Mouse (Mus musculus) bone marrow, adult 2 months (tissue): ENCODE results near the gene Mthfd2l. TPM values are rescaled to one million over a fixed set of nuclear protein-coding genes. Genes with fewer than 3 reads are reported as not detected.

ENCODE experiments used
- H3K27ac ChIP-seq: fragments of 200-500 bp; 2 replicates; pipeline ENCODE4 v1.5.1; 2012; ENCODE audit warnings: low read depth, mild to moderate bottlenecking, control low read depth, inconsistent platforms, low read length; ENCODE audit not compliant: control insufficient read depth, poor library complexity, insufficient read depth
- H3K4me1 ChIP-seq: fragments of 200-500 bp; 2 replicates; pipeline ENCODE4 v1.6.1; 2011; ENCODE audit warnings: low read length; ENCODE audit not compliant: control insufficient read depth, insufficient read depth
- H3K4me3 ChIP-seq: fragments of 200-500 bp; replicated peaks from 2 replicates; pipeline ENCODE3; 2011; ENCODE audit warnings: mild to moderate bottlenecking, low read depth, low read length, control low read depth; ENCODE audit not compliant: control insufficient read depth
- CTCF ChIP-seq: fragments of 200-500 bp; IDR thresholded peaks from 2 replicates; pipeline ENCODE4 v1.5.1; 2011; ENCODE audit warnings: low read length, control low read depth; ENCODE audit not compliant: control insufficient read depth, insufficient read depth
- POLR2A ChIP-seq: fragments of 200-500 bp; IDR thresholded peaks from 2 replicates; pipeline ENCODE4 v1.6.1; 2011; ENCODE audit warnings: low read depth, mild to moderate bottlenecking, control low read depth, low read length, borderline replicate concordance; ENCODE audit not compliant: control insufficient read depth
- WGBS: fragments of 180-500 bp; shearing (Covaris S2); methylation state at CpG from one replicate; pipeline ENCODE4 v1.1.7; 2018; 5-methylcytosine and 5-hydroxymethylcytosine counted together
- polyA plus RNA-seq: library from polyadenylated mRNA; stranded (reverse); fragments of >200 nt; gene quantifications from 2 replicates; pipeline ENCODE4 v1.2.4, GENCODE M21; 2011; ENCODE audit warnings: low replicate concordance; ENCODE audit not compliant: missing spikeins, insufficient read depth, insufficient read length

The Mthfd2l gene
- polyA plus RNA-seq, 1 experiment: 3.4 TPM

- WGBS: 68% methylated on average over 8 of the region's 8 CpGs
- Histone ChIP-seq H3K4me1 (no peaks in the 10 kb centered on the region; the same call in 1 of the 2 replicates), H3K4me3 (no peak overlapping the region), H3K27ac (no peak overlapping the region)
- TF ChIP-seq CTCF (no peak), POLR2A (no peak)
These were observed 36.7 kb upstream of the Mthfd2l start for GRCm38 (mm10) chr5:90894231-90894630.

GRCm38 (mm10) chr5:90897429-90897828 is 33.5 kb upstream of the Mthfd2l start:
- no peak overlapping the region for H3K27ac ChIP-seq
- TF ChIP-seq CTCF (no peak), POLR2A (no peak)
- no peak overlapping the region for H3K4me3 ChIP-seq
- H3K4me1 ChIP-seq: no peaks in the 10 kb centered on the region; the same call in 1 of the 2 replicates
- 47% methylated on average over 3 of the region's 3 CpGs for WGBS

GRCm38 (mm10) chr5:90899308-90899707 is 31.6 kb upstream of the Mthfd2l start:
- 76% methylated on average over 5 of the region's 5 CpGs for WGBS
- Histone ChIP-seq H3K4me1 (peaks cover 2% of the 10 kb centered on the region), H3K27ac (no peak overlapping the region), H3K4me3 (no peak overlapping the region)
- TF ChIP-seq CTCF (no peak), POLR2A (no peak)

- TF ChIP-seq POLR2A (no peak), CTCF (no peak)
- Histone ChIP-seq H3K27ac (no peak overlapping the region), H3K4me3 (no peak overlapping the region), H3K4me1 (peaks cover 2% of the 10 kb centered on the region)
- WGBS: 12% methylated on average over 7 of the region's 7 CpGs
These were observed 30.8 kb upstream of the Mthfd2l start for GRCm38 (mm10) chr5:90900147-90900546.

GRCm38 (mm10) chr5:90900688-90901087 is 30.2 kb upstream of the Mthfd2l start:
- TF ChIP-seq POLR2A (no peak), CTCF (no peak)
- H3K4me3 ChIP-seq: no peak overlapping the region
- peaks cover 2% of the 10 kb centered on the region for H3K4me1 ChIP-seq
- no peak overlapping the region for H3K27ac ChIP-seq
- 56% methylated on average over 7 of the region's 7 CpGs for WGBS

GRCm38 (mm10) chr5:90902380-90903260 is 28.3 kb upstream of the Mthfd2l start:
- TF ChIP-seq POLR2A (no peak), CTCF (peak; percentile 34; the same call in 1 of the 2 replicates)
- Histone ChIP-seq H3K27ac (peak overlapping the region; percentile 70; the same call in 1 of the 2 replicates), H3K4me3 (no peak overlapping the region), H3K4me1 (peaks cover 2% of the 10 kb centered on the region)
- WGBS: 4% methylated on average over 10 of the region's 10 CpGs

GRCm38 (mm10) chr5:90903339-90904020 is 27.4 kb upstream of the Mthfd2l start, which contains the start of gene Cxcl2:
Gene Cxcl2 (plus strand): TSS chr5:90903871.
- TF ChIP-seq CTCF: no peak
- no peak for TF ChIP-seq POLR2A
- 2% methylated on average over 22 of the region's 22 CpGs for WGBS
- peak within 1 kb of the TSS; percentile 70; the same call in 1 of the 2 replicates for H3K27ac ChIP-seq
- H3K4me3 ChIP-seq: no peak within 1 kb of the TSS
- peaks cover 2% of the 10 kb centered on the region for H3K4me1 ChIP-seq

GRCm38 (mm10) chr5:90908983-90909382 is 21.9 kb upstream of the Mthfd2l start:
- under 1% methylated on average over 2 of the region's 2 CpGs for whole genome bisulfite sequencing
- no peak overlapping the region for H3K27ac ChIP-seq
- H3K4me3 ChIP-seq: no peak overlapping the region
- TF ChIP-seq CTCF (peak; percentile 83), POLR2A (no peak)
- H3K4me1 ChIP-seq: no peaks in the 10 kb centered on the region
